Mouse (Mus musculus) cerebellum, adult 2 months (tissue): ENCODE data around the gene Mrpl51. TPM values are rescaled to one million over a fixed set of nuclear protein-coding genes. Genes with fewer than 3 reads are reported as not detected.

Experiments used
- DNase-seq, 2 experiments: peaks; one replicate each; pipeline ENCODE4 v3.0.0; 2021
- H3K27ac ChIP-seq: fragments of 200-500 bp; 2 replicates; pipeline ENCODE4 v1.5.1; 2012; ENCODE audit warnings: low read length, control low read depth, inconsistent platforms; ENCODE audit not compliant: insufficient read depth
- H3K27me3 ChIP-seq: fragments of 200-500 bp; 2 replicates; pipeline ENCODE4 v1.6.1; 2012; ENCODE audit warnings: inconsistent platforms, mild to moderate bottlenecking, low read length, moderate library complexity; ENCODE audit not compliant: control insufficient read depth, insufficient read depth
- H3K4me1 ChIP-seq: fragments of 200-500 bp; 2 replicates; pipeline ENCODE4 v1.6.1; 2011; ENCODE audit warnings: low read length; ENCODE audit not compliant: control insufficient read depth, insufficient read depth
- H3K4me3 ChIP-seq: fragments of 200-500 bp; replicated peaks from 2 replicates; pipeline ENCODE3; 2011; ENCODE audit warnings: mild to moderate bottlenecking, low read depth, low read length, control low read depth; ENCODE audit not compliant: insufficient read depth
- CTCF ChIP-seq: fragments of 200-500 bp; IDR thresholded peaks from 2 replicates; pipeline ENCODE4 v1.5.1; 2011; ENCODE audit warnings: low read depth, mild to moderate bottlenecking, control low read depth, low read length, moderate library complexity, borderline replicate concordance; ENCODE audit not compliant: insufficient read depth
- POLR2A ChIP-seq: fragments of 200-500 bp; IDR thresholded peaks from 2 replicates; pipeline ENCODE4 v1.6.1; 2011; ENCODE audit warnings: low read length, control low read depth, borderline replicate concordance; ENCODE audit not compliant: insufficient read depth
- WGBS: fragments of 180-500 bp; shearing (Covaris S2); methylation state at CpG from one replicate; pipeline ENCODE4 v1.1.7; 2018; 5-methylcytosine and 5-hydroxymethylcytosine counted together
- polyA plus RNA-seq: library from polyadenylated mRNA; depleted of rRNA; stranded (reverse); fragments of >200 nt; gene quantifications from 2 replicates; pipeline ENCODE4 v1.2.3, GENCODE M21; 2012

Gene Mrpl51
- polyA plus RNA-seq, 1 experiment, result 70.4 TPM

DNA sequence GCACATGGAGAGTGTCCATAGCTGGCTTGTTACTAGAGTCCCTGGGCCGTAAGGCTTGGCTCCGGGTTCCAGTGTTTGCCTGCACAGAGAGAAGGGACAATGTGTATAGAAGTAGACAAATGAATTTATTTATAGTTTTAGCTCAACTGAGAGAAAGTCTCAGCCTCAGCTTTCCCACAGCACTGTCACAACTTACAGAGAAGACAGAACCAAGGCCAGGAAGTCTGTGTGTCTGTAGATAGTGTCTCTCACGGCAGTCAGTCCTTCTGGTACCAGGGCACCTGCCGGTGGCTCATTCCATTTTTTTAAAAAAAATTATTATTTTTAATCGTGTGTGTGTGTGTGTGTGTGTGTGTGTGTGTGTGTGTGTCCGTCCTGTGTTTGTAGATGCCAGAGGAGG, 40.9 kb downstream of the Mrpl51 start:
- Histone ChIP-seq H3K4me3 (no peak overlapping the region), H3K27me3 (no peaks in the 10 kb centered on the region), H3K27ac (no peak overlapping the region), H3K4me1 (peaks cover 9% of the 10 kb centered on the region; the same call in 1 of the 2 replicates)
- no peak for TF ChIP-seq CTCF
- TF ChIP-seq POLR2A, result no peak
- WGBS, result 70% methylated on average over 6 of the region's 6 CpGs
- no peak for DNase-seq

DNA sequence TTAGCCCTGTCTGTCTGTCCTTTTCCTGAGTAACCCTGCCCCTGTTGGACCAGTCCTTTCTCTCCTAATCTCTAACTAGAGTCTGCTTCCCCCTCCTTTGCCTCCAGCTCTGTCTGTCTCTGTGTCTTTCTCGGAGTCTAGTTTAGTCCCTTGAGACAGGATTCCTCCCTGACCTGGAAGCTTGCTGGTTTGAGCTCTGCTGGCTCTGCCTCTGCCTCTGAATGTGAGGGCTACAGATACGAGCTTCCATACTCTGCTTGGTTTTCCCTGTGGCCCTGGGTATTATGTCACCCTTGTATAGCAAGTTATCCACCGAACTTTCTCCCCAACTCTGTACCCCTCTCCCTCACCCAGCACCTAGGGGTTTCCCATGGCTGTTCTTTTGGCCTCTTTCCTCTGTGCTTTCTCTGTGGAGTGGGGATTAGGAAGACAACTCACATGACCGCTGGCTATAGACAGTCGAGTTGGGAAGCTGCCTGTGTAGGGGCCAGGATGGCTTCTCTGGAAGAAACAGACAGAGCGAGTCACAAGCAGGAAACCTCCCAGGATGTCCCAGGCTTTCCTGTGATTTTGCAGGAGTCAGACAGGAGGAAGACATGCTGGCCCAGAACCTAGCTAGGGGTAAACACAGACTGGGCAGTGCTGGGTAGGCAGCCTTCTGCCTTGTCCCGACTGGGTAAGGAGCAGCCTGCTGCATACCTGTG, 42.4 kb downstream of the Mrpl51 start:
- H3K4me3 ChIP-seq, result no peak overlapping the region
- no peak for TF ChIP-seq CTCF
- no peak for TF ChIP-seq POLR2A
- DNase-seq, result no peak
- H3K4me1 ChIP-seq, result peaks cover 9% of the 10 kb centered on the region; the same call in 1 of the 2 replicates
- H3K27me3 ChIP-seq, result no peaks in the 10 kb centered on the region
- no peak overlapping the region for H3K27ac ChIP-seq
- WGBS, result 59% methylated on average over 7 of the region's 7 CpGs

DNA sequence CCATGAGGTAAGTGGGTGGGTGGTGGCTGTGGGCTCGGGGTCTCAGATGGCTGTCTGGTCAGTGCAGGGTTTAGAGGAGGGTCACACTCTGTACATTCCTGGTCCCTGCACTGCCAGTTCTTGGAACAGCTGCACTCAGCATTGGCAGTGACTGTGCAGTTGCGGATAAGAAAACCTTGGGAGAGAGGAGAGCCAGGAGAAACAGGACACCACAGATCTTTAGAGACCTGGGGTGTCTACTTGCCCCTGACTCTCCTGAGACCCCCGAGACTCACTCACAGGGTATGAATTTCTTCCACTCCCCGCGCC, 42.9 kb downstream of the Mrpl51 start:
- Histone ChIP-seq H3K27me3 (no peaks in the 10 kb centered on the region), H3K4me1 (peaks cover 9% of the 10 kb centered on the region; the same call in 1 of the 2 replicates), H3K27ac (no peak overlapping the region), H3K4me3 (no peak overlapping the region)
- TF ChIP-seq POLR2A (no peak), CTCF (no peak)
- no peak for DNase-seq
- WGBS, result 73% methylated on average over 5 of the region's 5 CpGs

DNA sequence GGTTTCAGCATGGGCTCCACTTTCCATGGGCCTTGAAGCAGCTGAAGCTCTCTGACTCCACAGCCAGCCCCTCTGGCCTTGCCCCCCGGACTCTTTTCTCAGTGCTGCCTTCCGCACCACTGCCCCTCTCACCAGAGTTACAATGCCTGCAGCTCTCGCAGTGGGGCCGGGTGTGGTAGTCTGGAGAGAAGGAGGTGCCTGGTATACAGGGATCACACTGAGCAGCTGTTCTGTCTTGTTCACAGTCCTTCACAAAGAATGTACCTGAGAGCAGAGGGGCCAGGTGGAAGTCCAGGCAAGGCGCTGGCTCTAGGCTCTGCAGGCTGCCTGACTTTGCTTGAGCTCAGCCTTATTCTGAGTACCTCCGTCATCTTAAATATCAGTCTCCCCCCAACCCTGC, 44.7 kb downstream of the Mrpl51 start:
- WGBS, result 56% methylated on average over 6 of the region's 6 CpGs
- no peak overlapping the region for H3K4me3 ChIP-seq
- H3K27me3 ChIP-seq, result no peaks in the 10 kb centered on the region
- TF ChIP-seq CTCF, result no peak
- no peak for TF ChIP-seq POLR2A
- H3K27ac ChIP-seq, result no peak overlapping the region
- H3K4me1 ChIP-seq, result peaks cover 5% of the 10 kb centered on the region; the same call in 1 of the 2 replicates
- DNase-seq, result no peak

DNA sequence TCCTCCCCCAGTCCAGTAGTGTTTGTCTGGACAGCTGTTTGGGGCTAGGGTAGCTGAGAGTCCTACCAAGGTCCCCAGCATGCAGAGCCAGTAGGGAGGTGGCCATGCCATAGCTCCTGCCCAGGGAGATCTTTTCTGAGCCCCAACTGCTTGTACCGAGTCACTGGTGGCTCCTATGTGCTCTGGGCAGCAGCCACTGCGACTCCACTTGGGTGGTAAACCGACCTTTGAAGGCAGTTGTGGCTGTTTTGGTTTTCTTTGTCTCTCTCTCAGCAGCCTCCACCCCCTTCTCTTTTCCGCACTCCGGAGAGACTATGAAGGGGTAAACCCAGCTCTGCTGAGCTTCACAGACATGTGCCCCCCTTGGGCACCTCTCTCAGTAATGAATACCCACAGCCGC, 45.2 kb downstream of the Mrpl51 start, which contains the start of gene Cd27:
Gene Cd27, minus strand, starts transcription at position 229 of the 400 bp plus-strand sequence.
- no peak within 1 kb of the TSS for H3K4me3 ChIP-seq
- no peaks in the 10 kb centered on the region for H3K27me3 ChIP-seq
- peaks cover 5% of the 10 kb centered on the region; the same call in 1 of the 2 replicates for H3K4me1 ChIP-seq
- no peak for TF ChIP-seq CTCF
- TF ChIP-seq POLR2A, result no peak
- no peak within 1 kb of the TSS for H3K27ac ChIP-seq
- 25% methylated on average over 6 of the region's 6 CpGs for WGBS
- no peak for DNase-seq

DNA sequence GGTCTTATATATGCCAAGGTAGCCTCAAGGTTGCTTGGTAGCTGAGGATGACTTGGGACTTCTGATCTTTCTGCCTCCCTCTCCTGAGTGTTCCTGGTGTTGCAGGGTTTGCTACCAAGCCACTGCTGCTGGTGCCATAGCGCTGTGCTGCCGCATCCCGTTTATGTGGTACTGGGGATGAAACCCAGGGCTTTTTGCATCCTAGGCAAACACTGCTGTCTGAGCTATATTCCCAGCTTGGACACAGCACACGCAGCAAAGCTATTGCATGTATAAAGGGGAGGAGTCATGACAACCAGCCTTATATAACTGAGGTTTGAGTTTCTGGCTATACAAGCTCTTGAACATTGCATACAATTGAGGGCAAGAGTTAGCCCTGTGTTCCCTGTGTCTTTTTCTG, 45.8 kb downstream of the Mrpl51 start:
- Histone ChIP-seq H3K4me3 (no peak overlapping the region), H3K27me3 (no peaks in the 10 kb centered on the region), H3K4me1 (0 out of 2 replicates have a peak, but pooled peaks cover under 1% of the 10 kb centered on the region), H3K27ac (no peak overlapping the region)
- WGBS, result 81% methylated on average over 4 of the region's 4 CpGs
- DNase-seq, result no peak
- TF ChIP-seq POLR2A (no peak), CTCF (no peak)

DNA sequence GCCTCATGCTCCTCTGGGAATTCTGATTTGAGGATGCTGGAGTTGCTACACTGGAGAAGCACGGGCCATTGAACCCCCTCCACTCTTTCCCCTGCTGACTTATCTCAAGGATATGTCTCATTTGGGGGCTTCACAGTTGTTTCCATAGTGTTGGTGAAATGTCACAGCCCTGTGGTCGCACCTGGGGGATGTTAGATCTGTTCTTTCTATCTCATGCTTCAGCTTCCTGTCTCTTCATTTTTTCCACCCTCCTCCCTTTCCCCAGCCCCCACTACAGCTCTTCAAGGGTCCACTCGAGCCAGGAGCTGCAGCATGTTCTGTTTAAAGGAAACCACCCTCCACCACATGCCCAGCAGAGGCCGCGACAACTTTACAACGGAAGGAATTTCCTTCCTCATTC, 46.8 kb downstream of the Mrpl51 start:
- TF ChIP-seq CTCF, result no peak
- TF ChIP-seq POLR2A, result no peak
- WGBS, result 72% methylated on average over 6 of the region's 6 CpGs

DNA sequence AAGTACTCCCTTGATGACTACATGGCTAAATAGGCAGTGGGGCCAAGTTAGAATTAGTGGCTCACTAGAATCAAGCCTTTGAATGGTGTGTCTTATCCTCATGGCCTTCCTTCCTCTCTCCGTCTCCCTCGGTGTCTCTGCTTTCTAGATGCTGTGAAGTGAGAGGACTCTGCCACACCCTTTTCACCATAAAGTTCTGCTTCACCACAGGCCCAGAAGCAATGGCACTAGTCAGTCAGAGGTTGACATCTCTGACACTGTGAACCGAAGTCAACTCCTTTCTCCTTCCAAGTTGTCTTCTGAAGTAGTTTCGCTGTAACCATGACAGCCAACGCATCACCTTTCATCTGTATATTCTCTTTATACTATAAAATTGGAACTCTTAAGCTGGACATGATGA, 47.9 kb downstream of the Mrpl51 start:
- Histone ChIP-seq H3K27me3 (no peaks in the 10 kb centered on the region), H3K4me1 (no peaks in the 10 kb centered on the region), H3K27ac (no peak overlapping the region), H3K4me3 (no peak overlapping the region)
- 93% methylated on average over 5 of the region's 5 CpGs for WGBS
- TF ChIP-seq CTCF, result no peak
- no peak for TF ChIP-seq POLR2A
- no peak for DNase-seq

More for the DNA sequence above, 46.8 kb downstream of the Mrpl51 start:
- no peak overlapping the region for H3K4me3 ChIP-seq
- no peaks in the 10 kb centered on the region for H3K27me3 ChIP-seq
- H3K27ac ChIP-seq, result no peak overlapping the region
- DNase-seq, result no peak
- no peaks in the 10 kb centered on the region for H3K4me1 ChIP-seq

DNA sequence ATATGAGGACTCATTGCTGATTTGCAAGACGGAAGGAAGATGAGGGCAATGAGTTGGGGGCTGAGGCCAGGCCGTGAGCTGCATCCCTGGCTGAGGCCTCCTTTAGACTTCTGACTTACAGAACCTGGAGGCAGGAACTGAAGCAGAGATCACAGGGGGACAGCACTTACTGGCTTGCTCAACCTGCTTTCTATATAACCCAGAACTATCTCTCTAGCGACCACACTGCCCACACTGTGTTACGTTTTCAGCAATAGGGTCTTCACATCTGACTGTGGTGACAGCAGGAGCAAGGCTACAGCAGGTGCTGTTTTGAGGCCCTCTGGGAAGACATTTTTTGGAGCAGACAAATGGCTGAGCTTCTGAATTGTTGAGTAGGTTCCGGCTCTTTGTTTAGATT, 49.0 kb downstream of the Mrpl51 start:
- Histone ChIP-seq H3K27ac (no peak overlapping the region), H3K4me3 (no peak overlapping the region), H3K27me3 (no peaks in the 10 kb centered on the region), H3K4me1 (peaks cover 3% of the 10 kb centered on the region; the same call in 1 of the 2 replicates)
- no peak for DNase-seq
- TF ChIP-seq POLR2A, result no peak
- TF ChIP-seq CTCF, result no peak
- 85% methylated on average over 5 of the region's 5 CpGs for WGBS
